Mouse (Mus musculus) induced T-regulatory cell, adult 2 months (primary cell): ENCODE measurements at regions not wholly inside any gene's neighbourhood (a gene's known extent, or its start where the extent isn't known, plus 50 kb on each side); places are given as distances from the start of the nearest gene placed in this dataset.
"Not testable (repeated sequence)": the region's sequence is repeated elsewhere in the genome, so short reads cannot be mapped to it uniquely, and the experiment has no call there.

ENCODE experiments used
- DNase-seq: peaks from one replicate; pipeline ENCODE4 v3.0.0-alpha.2; 2012; ENCODE audit warnings: low read depth

GRCm38 (mm10) chr13:42000966-42001365 lies 50.9 kb upstream of the Hivep1 start:
- DNase-seq = no peak

DNA sequence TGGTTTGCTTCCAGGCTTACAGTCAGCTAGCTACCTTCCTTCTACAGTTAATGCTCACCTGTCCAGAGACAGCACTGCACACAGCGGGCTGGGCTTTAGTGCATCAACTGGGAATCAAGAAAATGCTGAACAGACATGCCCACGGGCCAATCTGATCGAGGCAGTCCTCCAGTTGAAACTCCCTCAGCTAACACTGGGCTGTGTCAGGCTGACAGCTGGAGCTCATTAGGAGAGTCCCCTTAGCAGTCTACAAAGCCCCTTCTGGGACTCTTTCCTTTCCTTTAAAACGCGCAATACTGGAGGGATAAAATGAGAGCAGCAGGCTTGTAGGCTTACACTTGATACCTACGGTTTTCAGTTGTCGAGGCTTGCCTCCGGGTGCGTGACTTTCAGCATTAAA lies 53.9 kb upstream of the Hivep1 start:
- DNase-seq = no peak

GRCm38 (mm10) chr13:41994126-41994525 lies 57.7 kb upstream of the Hivep1 start:
- DNase-seq = no peak

GRCm38 (mm10) chr13:41975918-41976317 lies 75.9 kb upstream of the Hivep1 start:
- DNase-seq = no peak

DNA sequence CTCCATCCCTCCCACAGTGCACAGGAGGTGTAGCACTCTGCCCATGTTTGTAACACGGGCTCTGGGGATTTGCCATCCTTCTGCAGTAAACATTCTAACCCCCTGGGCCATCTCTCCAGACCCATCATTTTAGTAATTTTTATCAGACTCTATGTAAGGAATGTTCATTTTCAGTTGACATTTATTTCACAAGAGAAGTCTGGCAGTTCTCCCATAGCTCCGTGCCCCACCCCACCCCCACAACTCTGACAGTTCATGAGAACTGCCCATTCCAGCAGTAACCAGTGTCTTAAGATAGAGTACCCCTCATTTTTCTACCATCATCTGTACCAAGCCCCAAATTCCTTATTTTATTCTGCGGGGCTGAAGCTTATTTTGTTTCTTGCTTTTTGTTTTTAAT lies 88.9 kb upstream of the Hivep1 start:
- no peak for DNase-seq

GRCm38 (mm10) chr13:41960960-41961359 lies 90.9 kb upstream of the Hivep1 start:
- not testable (repeated sequence) for DNase-seq

DNA sequence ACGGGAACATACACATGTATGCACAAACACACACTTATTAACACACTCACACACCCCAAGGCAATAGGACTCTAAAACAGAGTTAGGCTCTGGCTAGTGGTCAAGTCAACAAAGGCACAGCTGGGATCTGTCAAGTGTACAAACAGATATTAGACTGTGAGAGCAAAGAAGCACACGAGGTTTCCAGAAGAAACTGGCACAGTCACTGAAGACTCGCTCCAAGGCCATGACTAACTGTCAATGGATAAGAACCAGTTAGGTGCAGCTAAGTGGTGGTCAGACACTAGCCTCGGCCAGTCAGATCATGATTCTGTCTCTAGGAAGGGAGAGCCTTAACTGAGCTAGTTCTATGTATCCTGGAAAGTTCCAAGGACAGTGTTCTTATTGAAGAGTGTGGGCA lies 93.9 kb upstream of the Hivep1 start:
- DNase-seq = no peak

DNA sequence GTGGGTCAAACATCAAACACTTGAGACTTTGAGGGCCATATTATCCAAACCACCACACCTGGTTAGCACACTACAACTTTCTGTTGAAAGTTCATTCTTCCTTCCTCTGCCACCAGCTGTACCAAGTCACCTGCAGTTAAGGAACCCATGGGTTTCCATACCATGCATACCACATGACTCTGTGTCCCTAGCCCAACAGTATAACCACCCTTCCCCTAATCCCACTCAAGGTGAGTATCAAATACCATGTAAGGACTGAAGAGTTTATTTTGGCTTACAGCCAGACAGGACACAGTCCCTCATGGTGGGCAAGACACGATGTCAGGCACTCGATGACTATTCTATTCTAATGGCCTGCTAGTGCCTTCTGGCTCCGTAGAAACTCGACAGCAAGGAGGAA lies 95.9 kb upstream of the Hivep1 start:
- no peak for DNase-seq

DNA sequence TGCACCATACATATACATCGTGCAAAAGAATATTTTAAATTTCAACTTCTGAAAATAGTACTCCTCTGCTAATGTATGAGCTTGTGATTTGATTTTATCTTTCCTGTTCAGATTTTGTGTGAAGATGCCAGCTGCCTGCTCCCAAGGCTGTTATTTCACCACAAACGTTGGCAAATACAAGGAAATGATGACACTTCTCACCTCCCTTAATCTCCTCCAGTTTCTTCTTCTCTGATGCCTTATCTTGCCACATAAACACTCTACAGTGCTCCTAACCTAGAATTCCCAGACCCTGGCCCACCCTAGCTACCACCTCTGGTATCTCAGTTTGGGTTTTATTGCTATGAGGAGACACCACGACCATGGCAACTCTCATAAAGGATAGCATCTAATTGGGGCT lies 96.6 kb upstream of the Hivep1 start:
- DNase-seq = no peak

GRCm38 (mm10) chr13:41952453-41952852 lies 99.4 kb upstream of the Hivep1 start:
- no peak for DNase-seq

DNA sequence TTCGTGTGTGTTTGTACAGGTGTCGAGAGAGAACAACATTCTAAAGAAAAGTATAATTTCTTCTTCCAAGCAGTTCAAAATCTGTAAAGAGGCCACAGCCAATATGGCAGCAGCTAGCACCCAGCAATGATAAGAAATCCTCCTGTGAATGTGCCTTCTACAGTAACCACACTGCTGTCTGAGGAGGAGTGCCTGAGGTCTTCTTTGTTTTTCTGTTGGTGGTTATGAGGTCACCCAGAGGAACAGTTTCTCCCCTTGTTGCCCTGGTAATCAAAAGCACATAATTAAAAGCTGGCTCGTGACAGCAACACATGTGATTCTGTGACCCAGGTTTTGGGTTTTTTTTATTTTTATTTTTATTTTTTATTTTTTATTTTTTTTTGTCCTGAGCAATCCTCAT lies 100.8 kb upstream of the Adtrp start:
- peak; percentile 38 for DNase-seq

DNA sequence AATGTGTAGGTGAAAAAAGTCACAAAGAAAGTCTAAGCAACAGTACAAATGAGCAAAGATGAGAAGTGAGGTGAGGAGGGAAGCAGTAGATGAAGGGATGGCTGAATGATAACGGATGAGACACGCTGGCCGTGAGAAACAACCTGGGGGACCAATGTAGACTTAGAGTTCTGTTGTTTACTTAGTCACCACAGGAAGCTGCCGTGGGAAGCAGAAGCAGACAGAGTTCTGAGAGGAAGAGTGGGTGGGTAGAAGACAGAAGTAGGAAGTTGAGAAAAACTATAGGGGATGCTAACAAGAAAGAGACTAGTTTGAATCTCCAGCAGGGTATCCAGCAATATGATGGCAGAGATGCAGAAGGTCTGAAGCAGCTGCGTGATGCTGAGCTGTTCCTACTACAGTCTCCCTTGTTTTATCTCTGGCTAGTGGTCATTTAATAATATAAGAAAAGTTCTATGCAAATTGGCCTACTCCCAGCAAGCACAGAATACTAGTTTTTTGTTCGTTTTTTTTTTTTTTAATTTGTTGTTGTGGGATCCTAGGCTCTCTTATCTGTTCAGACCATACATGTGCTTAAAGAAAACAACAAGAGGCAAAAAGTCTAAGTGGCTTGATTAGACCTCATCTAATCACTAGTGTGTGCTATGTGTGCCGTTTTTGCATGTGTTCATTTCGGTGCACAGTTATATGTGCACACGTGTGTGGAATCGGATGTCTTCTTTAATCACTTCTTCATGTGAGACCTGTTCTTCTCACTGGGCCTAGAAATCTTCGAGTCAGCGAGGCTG lies 85.0 kb upstream of the Adtrp start:
- peak; percentile 55 for DNase-seq

DNA sequence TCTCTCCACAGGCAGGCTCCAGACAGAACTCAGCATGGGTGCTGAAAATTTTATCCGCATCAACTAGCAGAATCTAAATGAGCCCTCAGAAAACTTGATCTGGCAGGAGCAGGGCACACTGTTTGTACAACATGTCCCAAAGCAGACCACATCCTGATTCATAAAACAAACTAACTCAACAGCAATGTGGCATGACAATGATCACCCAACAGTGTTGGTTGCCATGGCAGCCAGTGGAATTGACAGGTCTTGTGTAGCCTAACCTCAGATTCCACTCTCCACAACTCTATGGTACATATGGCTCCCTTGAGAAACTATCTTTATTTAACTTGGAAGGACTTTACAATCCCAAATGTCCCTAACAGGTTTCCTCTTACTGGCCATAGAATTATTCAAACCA lies 82.3 kb upstream of the Adtrp start:
- peak; percentile 29 for DNase-seq

GRCm38 (mm10) chr13:41925851-41926250 lies 78.4 kb upstream of the Adtrp start:
- not testable (repeated sequence) for DNase-seq

GRCm38 (mm10) chr13:41925211-41925610 lies 77.7 kb upstream of the Adtrp start:
- no peak for DNase-seq

DNA sequence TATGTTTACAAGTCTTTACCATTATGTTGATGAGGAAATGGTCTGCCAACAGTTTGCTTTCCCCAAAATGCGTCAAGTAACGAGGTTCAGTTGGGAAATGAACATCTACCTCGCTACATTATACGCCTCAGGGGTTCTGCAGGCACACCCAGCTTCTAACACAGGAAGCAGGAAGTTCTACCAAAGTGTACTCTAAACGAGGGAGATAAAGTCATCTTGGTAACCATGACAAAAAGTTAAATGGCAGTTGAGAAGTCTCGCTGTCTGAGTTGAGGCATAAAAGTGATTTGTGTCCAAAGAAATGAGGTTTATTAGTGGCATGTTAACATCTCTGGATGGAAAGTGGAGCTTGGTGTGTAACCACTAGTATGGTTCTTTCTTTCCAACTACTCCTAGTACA lies 73.7 kb upstream of the Adtrp start:
- DNase-seq = peak; percentile 22

GRCm38 (mm10) chr13:41918525-41918924 lies 71.0 kb upstream of the Adtrp start:
- no peak for DNase-seq

- not testable (repeated sequence) for DNase-seq
Observed at GRCm38 (mm10) chr13:41915816-41916215, 68.3 kb upstream of the Adtrp start.

GRCm38 (mm10) chr13:41910736-41911135 lies 63.3 kb upstream of the Adtrp start:
- no peak for DNase-seq

DNA sequence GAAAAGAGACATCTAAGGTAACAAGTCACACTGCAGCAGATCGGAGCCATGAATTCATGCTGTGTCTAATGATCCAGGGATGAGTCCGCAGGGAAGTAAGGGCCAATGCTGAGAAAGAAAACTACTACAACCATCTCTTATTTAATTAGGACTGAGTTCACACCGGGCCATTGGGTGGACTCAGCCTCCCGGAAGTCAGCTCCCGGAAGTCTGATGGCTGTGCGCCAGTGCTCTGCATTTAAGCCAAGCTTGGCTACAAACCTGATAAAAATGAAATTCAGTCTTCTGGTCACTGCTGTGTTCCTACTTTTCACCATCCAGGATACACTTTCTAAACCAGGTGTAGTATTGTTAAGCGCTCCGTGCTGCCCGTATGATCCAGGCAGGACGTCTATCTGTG lies 62.8 kb upstream of the Adtrp start:
- no peak for DNase-seq

- DNase-seq = no peak
Observed at GRCm38 (mm10) chr13:41907027-41907426, 59.5 kb upstream of the Adtrp start.

GRCm38 (mm10) chr13:41903286-41903685 lies 55.8 kb upstream of the Adtrp start:
- no peak for DNase-seq

DNA sequence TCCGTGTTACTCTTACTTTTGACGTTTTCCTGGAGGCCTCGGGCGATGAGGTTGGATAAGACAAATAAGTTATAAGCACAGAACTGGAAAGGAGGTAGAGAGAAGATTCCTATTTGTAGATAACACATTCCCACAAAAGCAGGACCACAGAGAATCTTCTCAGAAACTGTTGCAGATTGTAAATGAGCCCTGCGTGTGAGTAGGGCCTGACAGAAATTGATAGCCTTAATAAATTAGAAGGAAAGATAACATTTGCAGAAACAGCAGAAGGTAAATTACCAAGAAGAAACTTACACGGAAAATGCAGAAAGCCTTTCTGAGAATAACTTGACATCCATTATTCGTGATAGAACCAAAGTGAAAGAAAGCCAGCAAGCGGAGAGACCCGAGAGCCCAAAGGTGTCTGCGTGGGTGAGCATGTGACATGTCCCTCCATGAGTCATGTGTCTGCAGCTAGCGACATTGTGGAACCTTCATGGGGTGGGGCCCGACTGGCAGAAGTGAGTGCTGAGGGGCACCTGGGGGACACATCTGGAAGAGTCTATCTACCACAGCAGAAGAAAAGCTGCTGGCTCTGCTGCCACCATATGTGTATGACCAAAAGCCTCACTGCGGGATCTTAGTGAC lies 52.5 kb upstream of the Adtrp start:
- peak; percentile 21 for DNase-seq

DNA sequence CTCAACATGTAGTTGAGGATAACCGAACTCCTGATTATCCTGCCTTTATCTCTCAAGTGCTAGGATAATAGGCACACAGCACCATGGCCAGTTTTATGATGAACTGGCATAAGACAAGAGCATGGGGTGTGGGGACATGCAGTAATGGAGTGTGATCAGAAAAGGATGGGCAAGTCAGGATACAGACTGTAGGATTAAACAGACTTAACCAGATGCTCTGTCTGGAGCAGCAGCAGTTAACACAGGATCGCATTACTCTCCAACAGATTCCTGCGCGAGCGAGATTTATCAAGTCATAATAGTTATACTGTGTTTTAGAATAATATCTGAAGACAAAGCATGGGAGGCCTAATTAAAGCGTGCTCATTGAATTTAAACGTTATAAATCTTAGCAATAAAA lies 51.8 kb upstream of the Adtrp start:
- no peak for DNase-seq
